Mouse (Mus musculus): ENCODE data around the gene Mapkbp1.

The Mapkbp1 gene

DNA sequence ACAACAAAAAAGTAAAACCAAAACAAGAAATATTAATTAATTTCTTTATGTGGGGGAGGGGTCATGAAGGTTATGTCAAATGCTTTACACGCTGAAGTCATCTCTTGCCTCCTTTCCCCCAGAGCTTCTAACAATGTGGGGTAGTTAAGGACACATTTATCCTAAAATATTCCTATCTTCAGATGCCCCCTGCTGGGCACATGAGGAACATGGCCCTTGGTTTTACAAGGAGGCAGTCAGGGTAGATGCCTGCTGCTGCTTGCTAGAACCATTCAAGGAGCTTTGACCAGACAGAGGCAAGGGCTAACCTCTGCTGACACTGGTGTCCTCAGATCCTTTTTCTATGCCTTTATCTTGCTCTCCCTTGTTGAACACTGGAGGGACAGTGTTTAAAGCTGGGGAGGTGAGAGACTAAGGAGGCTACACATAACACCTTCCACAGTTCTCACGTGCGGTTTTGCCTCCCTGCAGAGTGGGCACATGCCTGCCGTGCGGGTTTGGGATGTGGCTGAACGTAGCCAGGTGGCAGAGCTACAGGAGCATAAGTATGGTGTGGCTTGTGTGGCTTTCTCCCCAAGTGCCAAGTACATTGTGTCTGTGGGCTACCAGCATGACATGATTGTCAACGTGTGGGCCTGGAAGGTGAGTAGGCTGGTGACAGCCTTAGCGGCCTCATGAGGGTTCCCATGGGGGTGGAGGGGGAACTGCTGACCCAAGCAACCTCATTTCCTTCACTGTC lies 39.1 kb downstream of the Mapkbp1 start:
- DNase-seq: peak; percentile 53 to 55

DNA sequence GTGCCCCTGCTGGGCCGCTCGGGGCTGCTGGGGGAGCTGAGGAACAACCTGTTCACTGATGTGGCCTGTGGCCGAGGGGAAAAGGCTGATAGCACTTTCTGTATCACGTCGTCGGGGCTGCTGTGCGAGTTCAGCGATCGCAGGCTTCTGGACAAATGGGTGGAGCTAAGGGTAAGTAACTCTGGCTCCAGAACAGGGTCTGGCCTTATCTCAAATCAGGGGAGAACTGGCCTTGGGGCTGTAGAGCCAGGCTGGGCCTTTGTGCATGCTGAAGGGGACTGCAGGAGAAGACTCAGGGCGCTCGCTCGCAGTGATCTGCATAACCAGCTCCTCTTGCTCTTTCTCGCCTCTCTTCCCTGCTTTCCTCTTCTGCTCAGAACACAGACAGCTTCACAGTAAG lies 40.4 kb downstream of the Mapkbp1 start:
- no peak for DNase-seq

GRCm38 (mm10) chr2:120013831-120014486 lies 41.5 kb downstream of the Mapkbp1 start:
- DNase-seq: no peak

- DNase-seq: no peak
Measured at GRCm38 (mm10) chr2:120015882-120016281, 43.4 kb downstream of the Mapkbp1 start.

DNA sequence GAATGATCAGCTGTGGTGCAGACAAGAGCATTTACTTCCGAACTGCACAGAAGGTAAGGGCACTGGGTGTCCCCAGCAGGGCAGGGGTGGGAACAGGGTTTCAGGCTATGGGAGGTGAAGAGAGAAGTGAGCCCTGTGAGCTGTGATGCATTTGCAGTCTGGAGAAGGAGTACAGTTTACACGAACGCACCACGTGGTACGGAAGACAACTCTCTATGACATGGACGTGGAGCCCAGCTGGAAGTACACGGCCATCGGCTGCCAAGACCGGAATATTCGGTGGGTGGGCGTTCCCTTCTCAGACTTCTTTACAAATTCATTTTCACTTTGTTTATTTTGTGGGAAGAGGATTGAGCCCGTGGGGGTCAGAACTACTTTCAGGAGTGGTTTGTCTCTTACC lies 45.1 kb downstream of the Mapkbp1 start:
- DNase-seq: no peak

GRCm38 (mm10) chr2:120024337-120024736 lies 51.8 kb downstream of the Mapkbp1 start:
- no peak for DNase-seq

- peak; percentile 87 to 91 for DNase-seq
Measured at GRCm38 (mm10) chr2:120026984-120027949, 54.8 kb downstream of the Mapkbp1 start, which contains the start of the genes Jmjd7 and Gm28042. Gene Jmjd7 (plus strand): TSS chr2:120027483. Gene Gm28042 (plus strand): TSS chr2:120027493.

DNA sequence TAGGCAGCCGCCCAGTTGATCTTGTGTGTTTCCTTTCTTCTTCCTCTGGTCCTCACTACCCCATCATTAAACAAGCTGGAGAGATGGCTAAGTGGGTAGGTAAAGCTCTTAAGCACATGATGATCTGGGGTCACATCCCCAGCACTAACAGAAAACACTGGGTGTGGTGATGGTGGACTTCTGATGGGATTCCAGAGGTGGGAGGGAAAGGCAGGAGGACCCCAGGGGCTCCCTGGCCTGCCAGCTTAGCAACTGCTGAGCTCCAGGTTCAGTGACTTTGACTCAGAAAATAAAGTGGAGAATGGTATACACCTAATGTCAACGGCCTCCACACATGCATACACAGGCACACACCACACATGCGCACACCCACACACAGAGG lies 55.4 kb downstream of the Mapkbp1 start:
- no peak for DNase-seq

- no peak for DNase-seq
Measured at GRCm38 (mm10) chr2:120030380-120030779, 57.9 kb downstream of the Mapkbp1 start.

- no peak for DNase-seq
Measured at GRCm38 (mm10) chr2:120032726-120033467, 60.4 kb downstream of the Mapkbp1 start, which contains the start of gene Pla2g4b. Gene Pla2g4b (plus strand): TSS chr2:120033417.

GRCm38 (mm10) chr2:120033726-120034125 lies 61.2 kb downstream of the Mapkbp1 start:
- DNase-seq: peak; percentile 66

DNA sequence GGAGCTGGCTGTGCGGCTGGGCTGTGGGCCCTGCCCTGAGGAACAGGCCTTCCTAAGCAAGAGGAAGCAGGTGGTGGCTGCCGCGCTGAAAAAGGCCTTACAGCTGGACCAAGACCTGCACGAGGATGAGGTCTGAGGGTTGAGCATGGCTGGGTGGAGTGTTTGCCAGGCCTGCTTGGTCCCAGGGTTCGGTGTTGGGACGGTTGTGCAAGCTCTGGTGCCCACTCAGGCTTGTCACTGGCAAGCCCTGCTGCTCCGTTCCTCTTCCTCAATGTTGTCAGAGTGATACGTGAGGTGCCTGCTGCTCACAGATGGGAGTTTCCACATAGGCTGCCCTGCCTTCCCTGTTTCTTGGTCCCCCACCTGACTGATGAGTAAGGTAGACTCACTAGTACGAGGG lies 65.2 kb downstream of the Mapkbp1 start:
- DNase-seq: no peak

GRCm38 (mm10) chr2:120040991-120041390 lies 68.5 kb downstream of the Mapkbp1 start:
- DNase-seq: peak in 1 of 2 experiments; percentile 28

GRCm38 (mm10) chr2:120044101-120044603 lies 71.7 kb downstream of the Mapkbp1 start:
- no peak for DNase-seq

GRCm38 (mm10) chr2:120044676-120045075 lies 72.2 kb downstream of the Mapkbp1 start:
- no peak for DNase-seq

DNA sequence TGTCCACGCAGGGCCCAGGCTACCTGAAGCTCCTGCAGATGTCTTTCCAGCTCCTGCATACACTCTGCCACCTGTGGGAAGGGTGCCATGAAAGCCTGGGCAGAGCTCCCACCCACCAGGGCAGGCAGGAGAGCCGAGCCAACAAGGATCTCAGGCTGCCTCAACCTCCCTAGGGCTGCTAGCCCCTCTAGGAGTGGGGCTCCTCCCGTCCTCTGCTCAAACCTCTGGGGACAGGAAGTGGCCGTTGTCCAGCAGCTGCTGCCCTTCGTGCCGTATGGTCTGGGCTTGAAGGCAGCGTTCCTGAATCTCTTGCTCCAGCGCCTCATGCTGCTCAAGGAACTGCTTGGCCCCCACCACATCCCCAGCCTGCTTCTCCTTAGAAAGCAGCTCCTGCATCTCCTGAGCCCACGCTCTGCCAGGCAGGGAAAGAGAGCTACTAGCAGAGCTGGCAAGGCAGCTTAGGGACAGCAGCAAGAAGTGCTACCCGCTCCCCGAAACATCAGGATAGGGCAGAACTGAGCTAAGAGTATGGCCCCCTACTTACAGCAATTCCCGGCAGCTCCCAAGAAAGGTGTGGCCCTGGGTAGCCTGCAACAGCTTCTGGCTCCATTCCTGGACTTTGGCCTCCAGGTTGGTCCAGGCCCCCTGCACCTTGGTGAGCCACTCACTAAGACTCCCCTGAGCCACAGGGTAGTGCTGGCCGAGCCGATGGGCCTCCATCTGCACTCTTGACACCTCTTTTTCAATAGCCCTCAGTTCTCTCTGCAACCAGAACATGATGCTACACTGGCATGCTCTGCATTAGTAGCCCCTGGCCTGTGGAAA lies 74.2 kb downstream of the Mapkbp1 start:
- no peak for DNase-seq

- DNase-seq: no peak
Measured at GRCm38 (mm10) chr2:120048173-120048572, 75.7 kb downstream of the Mapkbp1 start.

DNA sequence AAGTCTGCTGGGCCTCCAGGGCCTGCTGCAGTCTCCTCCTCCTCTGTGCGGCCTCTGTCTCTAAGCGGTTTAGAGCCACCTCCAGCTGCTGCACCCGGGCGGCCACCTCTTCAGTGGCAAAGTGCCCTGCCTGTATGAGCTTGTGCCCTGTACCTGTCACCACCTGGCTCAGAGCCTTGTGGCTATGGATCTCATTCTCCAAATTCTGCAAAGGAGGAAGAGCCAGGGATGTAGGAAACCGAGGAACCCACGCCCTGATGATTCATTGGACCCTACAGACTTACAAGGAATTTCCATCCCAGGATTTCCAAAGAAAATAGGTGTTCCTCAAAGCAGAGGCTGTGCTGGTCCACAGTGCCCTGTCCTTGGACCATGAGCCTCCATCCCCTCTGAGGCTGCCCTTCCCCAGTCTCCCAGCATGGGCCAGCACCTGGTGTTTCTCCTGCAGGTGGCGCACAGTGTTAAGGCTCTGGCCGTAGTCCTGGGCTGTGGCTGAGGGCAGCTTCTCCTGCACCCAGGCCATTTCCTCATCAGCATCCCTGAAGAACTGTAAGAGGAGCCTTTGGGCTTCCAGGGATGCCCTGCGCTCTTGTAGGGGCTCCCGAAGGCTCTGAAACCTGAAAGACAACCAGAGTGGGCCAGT lies 77.3 kb downstream of the Mapkbp1 start:
- peak in 1 of 2 experiments; percentile 42 for DNase-seq

DNA sequence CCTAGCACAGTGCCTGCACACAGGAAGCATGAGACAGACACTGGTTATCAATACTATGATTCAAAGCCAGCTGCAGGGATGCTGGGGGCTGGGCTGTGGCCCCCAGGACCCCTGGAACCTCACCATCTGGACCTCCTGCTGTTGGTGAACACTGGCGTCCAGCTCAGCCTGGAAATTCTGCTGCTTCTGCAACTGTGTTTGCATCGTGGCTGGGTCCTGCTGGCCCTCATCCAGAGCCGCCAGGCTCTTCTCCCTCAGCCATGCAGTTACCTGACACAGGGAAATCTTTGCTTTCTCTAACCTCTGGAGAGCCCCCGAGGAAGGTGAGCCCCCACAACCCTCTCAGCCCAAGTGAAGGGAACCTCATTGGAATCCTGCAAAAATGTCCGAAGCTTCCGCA lies 78.9 kb downstream of the Mapkbp1 start:
- DNase-seq: no peak

DNA sequence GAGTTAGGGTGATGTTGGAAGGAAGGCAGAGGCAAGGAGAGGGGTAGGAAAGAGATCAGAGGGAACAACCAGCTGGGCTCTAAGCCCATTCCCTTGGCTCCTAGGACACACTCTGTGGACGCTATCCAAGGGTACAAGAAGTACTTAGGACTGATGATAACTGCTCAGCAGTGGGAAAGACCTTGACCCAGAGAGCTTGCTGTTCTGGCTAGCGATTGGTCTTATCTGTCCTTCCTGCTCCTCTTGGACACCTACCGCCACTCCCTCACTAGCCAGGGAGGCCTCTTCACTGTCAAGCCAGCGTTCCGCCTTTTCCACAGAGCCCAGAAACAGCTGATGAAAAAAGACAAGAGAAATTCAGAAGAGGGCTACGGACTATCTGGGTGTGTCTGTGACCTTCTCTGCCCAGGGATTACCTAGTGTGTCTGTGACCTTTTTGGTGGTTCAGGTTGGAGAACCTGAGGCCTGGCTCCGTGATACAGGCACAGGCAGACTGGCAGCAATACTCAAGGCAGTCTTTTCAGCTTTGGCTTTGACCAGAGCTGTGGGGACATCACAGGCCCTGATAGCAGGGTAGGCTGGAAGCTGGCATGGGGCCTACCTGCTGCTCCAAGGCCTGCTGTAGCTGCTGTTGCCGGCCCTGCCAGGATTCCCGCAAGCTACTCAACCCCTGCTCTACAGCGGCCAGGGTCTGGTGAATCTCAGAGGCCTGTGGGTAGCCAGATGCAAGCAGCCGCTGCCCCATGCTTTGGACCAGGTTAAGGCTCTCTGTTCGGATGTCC lies 82.5 kb downstream of the Mapkbp1 start:
- DNase-seq: no peak

Measured in cerebellum, postnatal 36 days (tissue).